Mouse (Mus musculus): Measurements from ENCODE around the gene Ralgps2.

DNA sequence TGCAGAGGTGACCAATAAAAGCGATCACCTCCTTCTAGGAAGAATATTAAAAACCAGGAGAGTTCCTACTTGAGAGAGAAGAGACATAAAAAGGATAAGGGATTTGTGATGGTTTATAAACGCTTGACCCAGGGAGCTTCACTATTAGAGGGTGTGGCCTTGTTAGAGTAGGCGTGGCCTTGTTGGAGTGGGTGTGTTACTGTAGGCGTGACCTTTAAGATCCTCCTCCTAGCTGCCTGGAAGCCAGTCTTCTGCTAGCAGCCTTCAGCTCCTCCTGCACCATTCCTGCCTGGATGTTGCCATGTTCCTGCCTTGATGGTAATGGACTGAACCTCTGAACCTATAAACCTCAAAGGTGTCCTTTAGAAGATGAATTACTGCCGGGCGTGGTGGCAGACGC, 28.7 kb upstream of the Ralgps2 start:
- TF ChIP-seq CTCF (IDR thresholded peaks at IDR 0.05; ENCODE audit: extremely low read depth, insufficient read depth, insufficient read length, insufficient replicate concordance) = no peak
- TF ChIP-seq POLR2A (IDR thresholded peaks at IDR 0.05; ENCODE audit: low read depth, low read length) = no peak
